Mouse (Mus musculus): ENCODE data around the gene Lmbrd2. TPM values are rescaled to one million over a fixed set of nuclear protein-coding genes. Genes with fewer than 3 reads are reported as not detected.

Gene Lmbrd2
- total RNA-seq (2021), result 10 to 100 TPM; 26.9 to 31.0 TPM
- long read RNA-seq, experiment 1, full-length matches to known transcripts, result 1 of 1 reads
- long read RNA-seq, experiment 1, partial matches to known transcripts, result 0 of 1 reads
- long read RNA-seq, experiment 1, other reads (novel, unspliced or antisense), result 0 of 1 reads
- long read RNA-seq, experiment 2, partial matches to known transcripts, result 0 of 1 reads
- long read RNA-seq, experiment 2, other reads (novel, unspliced or antisense), result 1 of 1 reads

DNA sequence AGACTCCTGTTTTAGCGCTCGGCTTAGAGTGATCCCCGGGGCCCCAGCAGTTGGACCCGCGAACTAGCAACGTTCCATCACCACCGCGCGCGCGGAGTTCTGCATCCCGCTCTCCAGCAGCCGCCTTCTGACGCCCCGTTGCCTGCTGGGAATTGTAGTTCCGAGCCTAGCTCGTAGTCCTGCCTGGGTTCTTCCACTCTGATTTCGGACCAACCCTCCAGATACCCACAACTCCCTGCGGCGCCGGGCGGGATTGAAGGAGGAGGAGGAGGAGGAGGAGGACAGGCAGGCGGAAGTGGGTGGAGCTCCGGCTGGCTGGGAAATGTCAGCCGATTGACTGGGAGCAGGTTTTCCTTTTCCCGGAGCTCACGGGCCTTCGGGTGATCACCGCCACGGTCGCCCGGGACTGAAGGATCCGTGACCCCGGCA lies at the start of gene Lmbrd2:
TSS of gene Lmbrd2 (plus strand) at position 299 of the 429 bp plus-strand sequence.
- DNase-seq, result peak; percentile 98 to 99

DNA sequence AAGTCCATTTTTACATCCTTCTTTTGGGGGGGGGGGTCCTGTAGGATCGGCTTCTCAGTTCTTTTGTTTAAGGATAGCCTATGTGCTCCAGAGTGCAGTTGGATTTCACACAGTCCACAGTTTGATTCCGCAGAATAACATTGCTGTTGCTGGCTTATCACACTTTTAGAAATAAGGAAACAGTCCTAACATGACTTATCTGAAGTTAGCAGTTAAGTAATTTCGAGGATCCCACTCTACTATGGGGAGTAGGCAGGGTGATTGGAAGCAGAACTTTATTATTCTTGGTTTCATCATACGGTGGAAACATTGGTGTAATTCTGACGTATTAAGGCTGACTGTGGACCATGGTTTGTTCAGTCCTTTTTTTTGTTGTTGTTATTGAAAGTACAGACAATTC lies 49.7 kb upstream of the Lmbrd2 start:
- no peak for DNase-seq

DNA sequence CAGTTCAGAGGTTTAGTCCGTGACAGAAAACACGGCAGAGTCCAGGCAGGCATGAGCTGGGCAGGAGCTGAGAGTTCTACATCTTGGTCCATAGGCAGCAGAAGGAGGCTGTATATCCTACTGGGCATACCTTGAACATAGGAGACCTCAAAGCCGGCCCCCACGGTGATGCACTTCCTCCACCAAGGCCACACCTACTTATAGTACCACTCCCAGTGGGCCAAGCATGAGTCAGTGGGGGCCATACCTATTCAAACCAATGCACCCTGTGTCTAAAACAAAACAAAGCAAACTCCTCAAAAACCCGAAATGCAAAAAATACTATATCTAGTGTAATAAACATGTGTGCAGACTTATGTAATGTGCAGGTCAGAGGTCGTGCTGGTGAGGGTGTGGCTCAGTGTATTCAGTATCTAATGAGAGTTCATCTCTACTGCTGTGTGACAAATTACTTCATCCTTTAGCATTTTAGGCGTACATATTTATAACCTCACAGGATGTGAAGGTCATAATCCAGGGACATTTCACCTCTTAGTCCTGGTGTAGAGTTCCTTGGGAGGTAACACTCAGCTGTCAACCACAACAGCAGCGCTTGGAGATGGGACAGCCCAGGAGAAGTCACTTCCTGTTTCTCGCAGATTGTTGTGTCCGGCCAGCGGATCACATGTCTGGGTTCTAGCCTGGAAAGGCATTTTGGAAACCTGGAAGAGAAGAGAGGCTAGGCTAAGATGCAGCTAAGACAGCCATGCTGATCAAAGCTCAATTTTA lies 46.6 kb upstream of the Lmbrd2 start:
- no peak for DNase-seq

DNA sequence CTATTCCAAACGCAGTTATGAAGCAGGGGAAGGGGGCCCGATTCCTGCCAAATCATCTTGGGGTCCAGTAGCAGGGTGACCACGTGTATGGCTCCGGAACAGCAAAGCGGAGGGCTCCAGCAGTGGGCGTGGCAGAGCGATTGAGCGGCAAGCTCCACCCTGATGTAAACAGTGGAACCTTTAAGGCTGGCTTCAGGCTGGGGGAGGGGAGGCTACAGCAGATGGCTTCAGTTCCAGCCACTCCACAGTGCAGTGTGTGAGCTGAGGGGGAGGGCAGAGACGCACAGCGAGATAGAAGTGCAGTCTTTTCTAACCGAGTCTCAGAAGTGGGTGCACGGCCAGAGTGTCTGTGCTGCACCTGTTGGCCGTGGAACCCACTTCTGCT lies 46.0 kb upstream of the Lmbrd2 start:
- no peak for DNase-seq

DNA sequence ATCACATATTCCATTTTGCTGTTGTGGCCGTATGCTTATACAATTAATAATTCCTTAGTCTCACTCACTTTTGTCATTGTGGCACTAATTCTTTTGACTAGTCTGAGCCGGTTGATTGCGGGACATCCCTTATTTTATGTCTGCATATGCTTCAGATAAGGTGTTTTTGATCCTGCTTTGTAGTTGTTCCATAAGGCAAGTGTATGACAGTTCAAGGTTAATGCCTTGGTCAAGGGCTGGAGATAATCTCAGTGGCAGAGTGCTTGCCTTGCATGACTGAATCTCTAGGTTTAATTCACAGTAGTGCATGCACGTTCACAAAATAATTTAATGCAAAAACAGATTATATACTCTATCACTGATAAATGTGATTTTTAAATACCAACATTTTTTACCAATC lies 43.5 kb upstream of the Lmbrd2 start:
- DNase-seq, result no peak

DNA sequence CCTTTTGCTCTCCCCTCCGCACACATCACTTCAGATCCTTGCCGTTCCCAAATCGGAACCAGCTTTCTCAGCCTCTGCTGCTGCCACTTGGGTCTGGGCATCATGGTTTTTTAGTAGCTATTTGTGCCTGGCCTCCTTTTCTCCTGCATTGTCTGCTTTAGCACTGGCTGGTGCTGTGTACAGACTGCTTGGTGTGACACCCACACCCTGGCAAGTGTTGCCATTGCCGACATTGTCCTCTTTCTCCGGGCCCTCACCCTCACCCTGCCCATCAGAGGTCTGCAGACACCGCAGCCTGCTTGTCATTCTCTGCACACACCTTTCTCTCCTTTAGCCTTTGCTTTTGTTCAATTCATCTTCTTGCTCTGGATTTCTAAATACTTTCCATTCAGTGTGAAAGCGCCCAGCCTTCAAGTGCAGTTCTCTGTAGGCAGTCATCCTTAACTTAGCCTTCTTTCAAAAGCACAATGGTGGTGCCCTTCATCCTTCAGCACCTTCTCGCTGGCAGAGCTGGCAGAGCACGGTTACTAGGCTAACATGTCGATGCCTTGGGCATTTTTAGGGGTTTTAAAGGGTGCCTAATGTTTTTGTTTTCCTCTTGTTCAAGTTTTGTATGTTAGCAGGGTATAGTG lies 39.8 kb upstream of the Lmbrd2 start:
- no peak for DNase-seq

DNA sequence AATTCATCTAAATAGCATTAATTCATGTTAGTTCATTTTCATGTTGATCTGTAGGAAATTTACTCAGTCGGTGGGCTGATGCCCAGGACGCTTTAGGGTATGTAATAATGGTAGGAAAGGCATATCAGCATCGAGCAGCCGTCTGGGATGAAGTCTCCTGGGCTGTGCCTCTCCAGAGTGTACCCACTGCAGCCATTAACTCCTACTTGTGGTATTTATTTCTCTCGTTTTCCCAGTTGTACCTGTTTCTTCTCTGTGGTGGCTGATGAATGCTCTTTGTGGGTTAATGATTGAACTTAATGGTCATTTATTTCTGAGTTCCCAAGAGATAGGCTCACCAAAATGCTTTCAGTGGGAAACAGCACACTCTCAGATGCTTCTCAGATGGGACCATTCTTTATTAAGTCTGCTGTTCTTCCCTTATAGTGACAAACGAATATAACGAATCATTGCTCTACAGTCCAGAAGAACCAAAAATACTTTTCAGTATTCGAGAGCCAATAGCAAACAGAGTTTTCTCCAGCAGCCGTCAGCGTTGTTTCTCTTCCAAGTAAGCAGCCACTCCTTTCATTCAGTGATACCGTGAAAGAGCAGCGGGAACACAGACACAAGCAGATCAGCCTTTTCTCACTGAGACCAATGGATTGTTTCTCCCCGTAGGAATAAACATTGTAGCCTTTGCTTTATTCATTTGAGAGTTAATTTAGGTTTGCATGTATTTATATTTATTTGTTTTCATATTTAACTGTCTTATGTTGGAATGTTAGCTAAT lies 33.9 kb upstream of the Lmbrd2 start:
- DNase-seq, result no peak

DNA sequence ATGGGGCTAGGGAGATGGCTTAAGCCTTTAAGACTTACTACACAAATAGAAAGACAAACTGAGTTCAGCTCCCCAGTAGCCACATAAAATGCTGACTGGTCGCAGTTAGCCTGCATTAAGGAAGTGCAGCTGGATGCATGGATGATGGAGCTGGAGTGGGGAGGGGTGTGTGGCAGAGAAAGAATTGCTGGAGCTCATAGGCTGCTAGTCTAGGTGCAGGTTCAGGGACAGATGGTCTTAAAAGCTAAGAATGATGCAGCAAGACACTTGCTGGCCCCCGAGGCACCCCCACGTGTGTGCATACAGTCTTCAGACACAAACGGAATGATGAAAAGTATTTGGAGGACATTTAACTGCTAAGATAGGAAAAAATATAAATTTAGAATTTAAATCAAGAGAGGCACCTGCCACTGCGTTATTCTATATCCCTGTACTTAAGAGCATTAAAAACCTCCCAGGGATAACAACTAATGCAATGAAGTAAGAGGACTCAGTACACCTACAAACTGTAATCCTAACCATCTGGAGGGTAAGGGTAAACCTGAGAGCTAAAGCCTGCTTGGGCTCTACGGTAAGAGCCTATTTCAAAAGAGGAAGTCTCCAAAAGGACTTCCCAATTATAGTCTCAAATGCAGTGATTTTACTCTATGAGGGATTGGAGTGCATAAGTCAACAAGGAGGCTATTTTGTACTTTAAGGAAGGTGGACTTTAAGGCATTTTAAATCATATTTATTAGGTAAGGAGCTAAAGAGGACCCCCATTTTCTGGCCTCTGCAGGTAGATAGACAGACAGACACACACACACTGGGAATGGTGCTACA lies 29.6 kb upstream of the Lmbrd2 start:
- no peak for DNase-seq

DNA sequence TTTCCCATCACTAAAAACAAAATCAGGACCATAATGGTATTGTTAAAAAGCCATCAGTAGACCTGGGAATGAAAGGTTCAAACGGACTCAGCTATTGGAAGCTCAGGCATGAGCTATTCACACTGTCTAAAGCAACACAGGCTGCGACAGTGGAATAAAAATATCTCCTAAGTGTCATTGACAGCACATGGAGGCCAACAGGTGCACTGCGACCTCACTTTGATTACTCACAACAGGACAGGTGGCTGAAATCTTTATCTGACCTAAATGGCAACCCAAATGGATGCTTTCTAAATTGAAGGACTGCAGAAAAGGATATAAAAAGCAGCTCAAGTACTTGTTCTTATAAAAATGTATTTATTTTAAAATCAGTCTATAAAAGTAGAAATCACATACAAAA lies 28.7 kb upstream of the Lmbrd2 start:
- no peak for DNase-seq

DNA sequence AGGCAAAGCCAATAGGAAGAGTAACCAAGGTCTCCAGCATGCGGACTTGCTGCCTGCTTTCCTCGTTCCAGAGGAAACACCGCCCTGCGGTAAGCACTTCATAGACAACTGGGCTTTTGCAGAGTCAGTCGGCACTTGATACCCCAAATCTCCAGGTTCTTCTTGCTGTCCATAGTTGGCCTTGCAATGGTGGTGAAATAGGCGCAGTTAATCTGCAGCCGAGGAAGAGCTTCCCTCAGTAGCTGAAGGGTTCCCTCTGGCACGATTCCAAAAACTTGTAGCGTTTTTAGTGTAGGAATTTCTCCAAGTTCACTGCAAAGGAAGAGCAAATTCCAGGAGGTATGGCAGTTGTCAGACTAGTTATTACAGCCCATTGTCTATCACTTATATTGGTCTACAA lies 26.8 kb upstream of the Lmbrd2 start:
- no peak for DNase-seq

DNA sequence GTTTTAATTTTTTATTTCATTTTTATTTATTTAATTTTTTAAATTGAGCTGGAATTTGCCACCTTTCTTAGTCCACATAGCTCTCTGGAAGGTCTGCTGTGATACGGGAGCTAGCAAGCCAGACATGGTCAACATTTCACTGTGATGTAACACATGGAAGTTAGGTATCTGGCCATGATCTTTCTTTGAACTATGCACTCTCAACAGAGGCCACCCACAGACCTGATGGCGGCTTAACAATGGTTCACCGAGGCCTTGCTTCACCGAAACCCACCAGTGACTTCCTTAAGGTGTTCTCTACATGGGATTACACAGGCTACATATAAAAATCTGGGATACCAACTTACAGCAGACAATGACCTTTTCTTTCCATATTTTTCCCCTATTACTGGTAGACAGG lies 26.2 kb upstream of the Lmbrd2 start:
- DNase-seq, result no peak

DNA sequence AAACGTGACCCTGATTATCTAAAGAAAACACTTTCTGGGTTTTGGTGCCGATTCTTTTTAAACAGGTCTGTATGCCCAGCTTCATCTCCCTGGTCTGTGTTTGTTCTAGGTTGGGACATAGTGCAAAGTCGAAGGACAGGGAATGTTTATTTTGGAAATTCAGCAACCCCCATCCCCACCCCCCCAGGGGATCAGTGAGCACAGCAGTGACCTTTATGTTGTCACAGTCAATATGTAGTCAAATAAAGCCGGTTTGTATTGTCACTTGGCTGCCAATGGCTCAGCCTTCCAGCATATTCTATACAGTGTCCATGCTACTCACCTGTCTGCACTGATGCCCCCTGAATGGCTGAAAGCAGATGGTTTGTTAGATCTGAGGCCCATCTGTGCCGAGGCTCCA lies 25.8 kb upstream of the Lmbrd2 start:
- DNase-seq, result peak in 1 of 2 experiments; percentile 25

DNA sequence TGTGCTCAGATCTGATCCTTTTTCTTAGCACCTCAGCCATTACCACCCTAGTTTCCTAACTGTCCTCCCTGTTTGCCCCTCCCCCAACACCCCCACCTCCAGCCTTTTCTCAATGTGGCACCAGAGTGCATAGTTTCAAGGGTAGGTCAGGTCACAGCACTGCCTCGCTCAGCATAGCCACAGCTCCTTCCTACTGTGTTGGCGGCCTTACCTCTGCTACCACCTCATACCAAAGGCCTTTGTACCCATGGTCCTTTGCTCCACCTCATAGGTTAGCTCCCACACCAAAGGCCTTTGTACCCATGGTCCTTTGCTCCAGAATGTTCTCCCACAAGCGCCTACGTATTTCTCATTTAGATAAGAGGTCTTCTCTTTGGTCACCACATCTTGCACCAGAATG lies 21.5 kb upstream of the Lmbrd2 start:
- no peak for DNase-seq

DNA sequence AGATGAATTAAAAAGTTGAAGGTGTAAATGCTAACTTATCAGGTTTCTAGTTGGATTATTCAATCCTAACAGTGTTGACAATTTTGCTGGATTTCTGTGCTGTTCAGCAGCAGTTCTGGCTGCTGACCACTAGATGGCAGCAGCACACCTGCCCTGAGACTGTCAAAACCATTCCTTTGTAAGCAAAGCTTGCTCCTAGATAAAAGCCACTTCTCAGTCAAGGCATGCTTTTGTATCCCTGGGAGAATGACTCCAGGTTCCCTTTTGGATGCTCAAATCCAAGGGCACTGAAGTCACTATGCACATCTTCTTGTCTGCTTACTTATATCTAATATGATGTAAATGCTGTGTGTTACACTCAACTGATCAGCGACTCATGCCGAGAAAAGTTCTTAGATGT lies 20.3 kb upstream of the Lmbrd2 start:
- DNase-seq, result peak; percentile 50 to 57

DNA sequence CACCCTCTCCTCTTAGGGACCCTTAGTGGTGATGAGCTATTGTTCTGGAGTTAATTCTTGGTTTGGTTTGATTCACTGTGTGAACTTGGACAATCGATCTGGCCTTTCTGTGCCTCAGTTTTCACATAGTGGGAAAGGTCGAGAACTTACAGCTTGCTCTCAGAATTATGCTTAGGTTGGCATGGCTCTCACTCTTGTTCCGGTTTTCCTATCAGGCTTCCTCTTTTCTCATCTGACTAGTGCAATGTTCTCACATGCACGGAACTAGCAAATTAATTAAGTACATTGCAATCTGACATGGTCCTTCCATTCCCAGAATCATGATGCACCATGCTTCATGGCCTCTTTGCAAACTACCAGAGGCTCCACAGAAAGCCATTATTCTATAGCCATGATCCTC lies 17.4 kb upstream of the Lmbrd2 start:
- no peak for DNase-seq

DNA sequence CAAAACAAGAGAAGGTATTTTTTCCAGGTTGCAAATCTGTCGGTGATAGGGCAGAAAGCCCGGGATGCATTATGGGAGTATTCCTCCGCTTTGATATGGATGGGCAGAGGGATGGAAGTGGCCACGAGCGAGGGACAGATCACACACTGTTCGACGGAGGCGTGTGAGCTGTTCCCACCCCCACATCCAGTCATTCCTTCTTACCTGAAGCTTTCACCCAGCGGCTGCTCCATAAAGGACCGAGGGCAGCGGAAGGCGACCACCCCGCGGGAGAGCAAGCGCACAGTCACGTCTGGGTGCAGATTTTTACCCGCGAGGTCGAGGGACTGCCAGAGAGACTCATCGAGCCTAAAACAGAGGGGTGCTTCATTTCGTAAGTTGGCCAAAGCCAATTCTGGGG lies 15.5 kb upstream of the Lmbrd2 start:
- DNase-seq, result no peak

DNA sequence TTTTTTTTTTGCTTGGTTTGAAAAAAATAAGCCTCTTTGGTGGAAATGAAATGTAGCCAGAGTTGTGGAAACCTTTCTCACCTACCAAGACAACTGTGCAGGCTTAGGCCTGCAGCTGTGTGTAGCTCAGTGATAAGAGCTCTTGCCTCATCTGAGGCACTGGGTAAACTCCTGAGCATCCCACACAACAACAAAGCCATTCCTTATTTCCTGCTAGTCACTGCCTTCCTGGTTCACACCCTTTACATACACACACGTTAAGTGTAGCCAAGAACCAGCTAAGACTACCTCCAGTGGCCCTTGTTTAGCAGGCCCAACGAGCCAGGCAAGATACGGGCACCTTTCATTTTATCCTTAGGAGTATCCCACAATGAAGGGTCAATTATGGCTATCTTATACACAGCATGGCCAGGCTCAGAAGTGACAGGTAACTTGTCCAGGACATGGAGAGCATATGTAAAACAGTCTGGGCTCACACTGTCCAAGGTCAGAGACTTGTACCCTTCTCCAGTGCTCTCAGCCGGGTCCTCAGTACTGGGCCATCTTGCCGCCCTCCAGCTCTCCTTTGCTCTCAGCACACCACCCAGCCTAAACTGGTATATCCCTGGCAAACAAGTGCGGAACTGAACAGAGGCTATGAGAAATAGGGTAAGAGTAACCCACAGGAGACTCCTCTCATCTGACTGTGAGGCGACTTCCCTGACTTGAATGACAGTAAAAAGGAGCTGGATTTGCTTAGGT lies 13.1 kb upstream of the Lmbrd2 start:
- no peak for DNase-seq

DNA sequence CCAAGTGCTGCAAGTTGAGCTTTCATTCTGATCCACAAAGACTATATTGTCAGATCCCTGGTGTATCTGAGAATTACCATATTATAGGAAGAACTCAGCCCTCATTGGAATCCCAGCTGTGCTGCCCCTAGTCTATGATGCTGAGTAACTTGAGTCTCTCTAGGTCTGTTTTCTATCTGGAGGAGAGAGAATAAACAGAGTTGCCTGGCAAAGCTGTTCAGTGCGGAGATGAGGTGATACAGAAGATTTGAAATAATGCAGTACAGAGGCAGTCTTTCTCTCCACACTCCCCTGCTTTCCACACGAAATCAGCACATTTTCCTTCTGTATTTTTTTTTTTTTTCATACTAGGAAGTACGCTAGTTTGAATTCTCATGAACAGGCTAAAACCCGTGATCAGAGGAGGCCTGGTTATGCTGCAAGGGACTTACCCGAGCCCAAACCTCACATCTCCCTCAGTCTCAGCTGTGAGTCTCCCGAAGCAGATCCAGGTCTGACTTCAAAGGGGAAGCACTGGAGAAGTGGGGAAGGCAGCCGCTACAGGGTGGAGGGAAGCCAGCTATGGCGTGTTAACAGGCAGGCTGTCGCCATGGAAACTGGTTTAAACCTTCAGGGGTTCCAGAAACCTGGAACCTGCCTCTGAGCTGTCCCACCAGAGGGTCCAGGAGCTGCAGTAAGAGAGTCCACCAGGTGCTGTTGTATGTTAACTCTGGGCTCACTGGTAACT lies 9.4 kb upstream of the Lmbrd2 start:
- DNase-seq, result no peak

DNA sequence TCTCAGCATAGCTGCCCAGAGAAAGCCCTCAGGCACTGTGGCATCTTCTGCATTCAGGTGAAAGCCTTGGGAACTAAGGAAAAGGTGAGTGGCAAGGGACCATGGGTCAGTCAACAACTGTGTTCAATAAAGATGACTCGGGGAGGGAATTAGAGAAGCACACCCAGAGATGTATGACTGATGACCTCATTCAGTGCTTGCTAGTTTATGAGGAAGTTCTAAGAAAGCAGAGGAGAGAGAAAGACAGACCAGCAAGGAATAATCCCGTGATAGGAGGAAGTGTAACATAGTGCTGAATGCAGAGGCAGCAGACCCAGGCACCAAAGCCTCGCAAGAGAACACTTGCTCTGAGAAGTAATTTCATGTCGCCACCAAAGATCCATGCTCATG lies 8.9 kb upstream of the Lmbrd2 start:
- DNase-seq, result no peak

DNA sequence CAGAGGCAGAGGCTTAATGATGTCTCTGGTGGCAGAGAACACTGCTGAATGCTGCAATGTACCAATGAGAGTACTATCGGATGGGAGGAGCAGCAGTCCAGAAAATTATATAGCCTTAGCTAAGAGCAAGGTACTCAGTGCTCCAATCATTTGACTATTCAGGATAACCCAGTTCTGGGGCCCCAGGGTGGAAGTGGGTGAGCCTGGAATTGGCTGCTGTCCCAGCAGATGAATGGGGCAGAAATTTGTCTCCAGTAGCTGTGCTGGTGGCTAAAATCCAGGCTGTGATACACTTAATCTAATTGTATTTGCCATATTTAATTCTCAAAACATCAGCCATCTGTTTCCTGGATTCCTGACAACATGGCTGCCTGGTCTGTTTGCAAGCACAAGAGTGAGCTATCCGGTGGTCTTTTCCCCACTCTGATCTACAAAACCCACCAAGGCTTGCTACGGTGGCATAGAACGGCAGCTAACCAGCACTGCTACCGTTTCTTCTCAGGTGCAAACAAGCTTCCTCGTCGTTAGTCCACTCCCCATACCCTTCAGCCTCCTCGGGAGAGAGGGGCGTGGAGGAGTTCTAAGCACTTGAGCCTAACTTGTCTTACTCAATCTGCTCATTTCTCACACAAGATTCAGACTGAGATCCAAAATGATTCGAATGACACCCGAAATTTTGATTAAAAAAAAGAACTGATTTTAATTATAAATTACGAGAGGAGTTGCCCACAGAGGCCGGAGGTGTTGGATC lies 7.5 kb upstream of the Lmbrd2 start:
- peak; percentile 11 to 16 for DNase-seq

Measured in adrenal gland, postnatal 36 days (tissue).